Comparison of ENCODE assay signal across 9 mouse cellular contexts in the genomic region with DNA sequence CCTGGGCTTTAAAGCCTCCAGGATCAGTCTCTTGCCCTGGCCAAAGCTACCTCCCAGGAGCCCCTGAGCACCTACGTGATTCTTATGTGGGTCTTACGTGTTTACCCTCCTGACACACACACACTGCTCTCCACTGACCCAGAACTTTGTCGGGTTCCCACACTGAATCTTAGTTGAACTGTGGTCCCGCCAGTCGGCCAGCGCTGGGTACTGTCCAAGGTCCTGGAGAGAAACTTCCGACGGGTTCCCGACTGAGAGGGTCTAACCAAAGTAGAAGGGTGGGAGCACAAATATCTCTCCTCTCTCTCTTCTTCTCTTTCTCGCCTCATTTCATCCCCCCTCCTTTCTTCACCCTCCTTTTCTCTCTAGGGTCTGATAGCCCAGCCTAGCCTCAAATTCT. TPM values are rescaled to one million over a fixed set of nuclear protein-coding genes. Genes with fewer than 3 reads are reported as not detected.
DNase-seq lines count a peak whose midpoint lies in the region; ATAC-seq and TF ChIP-seq lines count a peak whose summit lies in the region.
"Had no signal": no experiment of that assay in that cellular context is flagged by ENCODE, and none has a peak within 500 bp of the region (broad histone marks: within the 10 kb centered on the region; RNA-seq: fewer than 3 reads in every experiment).

No protein-coding gene starts in this region.

- no peak for TF ChIP-seq EP300 in MEL (IDR thresholded peaks at IDR 0.05; ENCODE audit: low read depth in 1 of 2, low read length in 2 of 2)

- no peak overlapping the region for H3K4me3 ChIP-seq in MEL (ENCODE audit: control insufficient read depth in 1 of 2, insufficient read depth in 1 of 2, low read depth in 2 of 2, low read length in 2 of 2)

- H3K4me1 ChIP-seq in MEL (ENCODE audit: control insufficient read depth in 1 of 2, insufficient read depth in 2 of 2, low read length in 2 of 2): no peaks in the 10 kb centered on the region

- peak; percentile 8 for DNase-seq in kidney, adult 9 months
- DNase-seq in kidney, adult 11 months: no peak
- peak; percentile 37 for DNase-seq in MEL (ENCODE audit: low read depth, low spot score)
- peak; percentile 9 for DNase-seq in lung, postnatal 36 days
- no peak for DNase-seq in cerebellum, adult 11 months
- DNase-seq in heart, adult 9 months (ENCODE audit: low spot score in 2 of 2): no peak
- no peak for DNase-seq in right cerebral cortex, adult 2 months (ENCODE audit: low spot score in 2 of 2)

- no peak overlapping the region for H3K27ac ChIP-seq in MEL (ENCODE audit: control insufficient read depth, low read depth, low read length)

- no peaks in the 10 kb centered on the region for H3K9me3 ChIP-seq in MEL (replicated peaks; ENCODE audit: insufficient read depth, low read length)

- no peak for TF ChIP-seq CTCF in MEL (IDR thresholded peaks at IDR 0.05 in 2 of 3, conservative IDR thresholded peaks at IDR 0.05 in 1 of 3; ENCODE audit: control insufficient read depth in 1 of 3, insufficient read depth in 1 of 3, low read depth in 2 of 3, low read length in 3 of 3, poor library complexity in 1 of 3, severe bottlenecking in 1 of 3)

- H3K79me2 ChIP-seq in MEL (ENCODE audit: control insufficient read depth, insufficient read depth, low read length, poor library complexity): no peaks in the 10 kb centered on the region

- peaks cover 0 to 3% of the 10 kb centered on the region in 2 experiments; a peak in 2 of 4 replicates for H3K27me3 ChIP-seq in MEL (ENCODE audit: control insufficient read depth in 1 of 2, insufficient read depth in 2 of 2, low read length in 2 of 2)

- H3K9ac ChIP-seq in MEL (ENCODE audit: control insufficient read depth, low read depth, low read length, poor library complexity, severe bottlenecking): no peak overlapping the region

- ATAC-seq in common myeloid progenitor, adult 5-6 weeks (replicated peaks; ENCODE audit: low read depth, poor library complexity, severe bottlenecking): 0 out of 2 replicates have a peak, but pooled peaks have one; percentile 26

- no peak for TF ChIP-seq POLR2A in MEL (IDR thresholded peaks at IDR 0.05; ENCODE audit: control insufficient read depth in 1 of 2, insufficient read depth in 1 of 2, low read depth in 1 of 2, low read length in 2 of 2, poor library complexity in 1 of 2)

- TF ChIP-seq RAD21 in MEL (IDR thresholded peaks at IDR 0.05; ENCODE audit: low read depth, low read length): no peak

- no peaks in the 10 kb centered on the region for H3K36me3 ChIP-seq in MEL (ENCODE audit: control insufficient read depth in 1 of 2, insufficient read depth in 2 of 2, low read length in 2 of 2)

TF ChIP-seq in MEL, 35 proteins besides CTCF, POLR2A, EP300 and RAD21:
- TF ChIP-seq POLR2AphosphoS5 (IDR thresholded peaks at IDR 0.05; ENCODE audit: borderline replicate concordance, low read depth, low read length) (no peak), MAFK (IDR thresholded peaks at IDR 0.05; ENCODE audit: borderline replicate concordance, low read depth, low read length) (no peak), CHD2 (IDR thresholded peaks at IDR 0.05; ENCODE audit: low read length) (no peak), ZC3H11A (IDR thresholded peaks at IDR 0.05; ENCODE audit: low read depth, low read length) (no peak), HCFC1 (IDR thresholded peaks at IDR 0.05; ENCODE audit: low read depth, low read length) (no peak), POLR2AphosphoS2 (IDR thresholded peaks at IDR 0.05; ENCODE audit: low read length) (no peak), UBTF (IDR thresholded peaks at IDR 0.05; ENCODE audit: borderline replicate concordance, insufficient read depth, low read depth, low read length) (no peak), GATA1 (IDR thresholded peaks at IDR 0.05; ENCODE audit: low read depth, low read length) (no peak), MAZ (IDR thresholded peaks at IDR 0.05; ENCODE audit: low read depth, low read length) (no peak), ETS1 (IDR thresholded peaks at IDR 0.05; ENCODE audit: low read depth, low read length) (no peak), JUND (IDR thresholded peaks at IDR 0.05; ENCODE audit: low read depth, low read length) (no peak)
TF ChIP-seq in MEL: peak in this region for 0.

RNA-seq across cellular contexts. Expression of gene Sppl2c, which starts 11.7 kb away (rescaled TPM):
- not detected in 2 replicates for total RNA-seq in MEL (2012; rRNA removed)
- polyA plus RNA-seq in MEL (2012; ENCODE audit: insufficient read depth in 1 of 2, insufficient read length in 2 of 2, low read depth in 1 of 2, low replicate concordance in 2 of 2, missing spikeins in 1 of 2): not detected
- total RNA-seq in common myeloid progenitor, adult 5-6 weeks (2017): not detected in 2 replicates
- total RNA-seq: layer of hippocampus, postnatal 14 days had no signal

RNA-seq across cellular contexts. Expression of gene Mapt, which starts 33.3 kb away (rescaled TPM):
- 0.72 and 0.89 TPM in 2 replicates for total RNA-seq in MEL (2012; rRNA removed)
- 1 to 10 TPM in 1 of 2 experiments, not detected in 1; 1.7 TPM for polyA plus RNA-seq in MEL (2012; ENCODE audit: insufficient read depth in 1 of 2, insufficient read length in 2 of 2, low read depth in 1 of 2, low replicate concordance in 2 of 2, missing spikeins in 1 of 2)
- not detected in 2 replicates for total RNA-seq in common myeloid progenitor, adult 5-6 weeks (2017)

Comparison
In these comparisons a context has a peak if more than half of its experiments do, and no peak if none do; other contexts are left out.
1. DNase-seq: peak in kidney, adult 9 months (single experiment), MEL (single experiment) and lung, postnatal 36 days (single experiment); none in kidney, adult 11 months (single experiment), cerebellum, adult 11 months (single experiment), heart, adult 9 months (0 of 2) and right cerebral cortex, adult 2 months (0 of 2).